Mouse (Mus musculus) neutrophil, adult 5-6 weeks (primary cell): ENCODE measurements around the gene Pde4b. TPM values are rescaled to one million over a fixed set of nuclear protein-coding genes. Genes with fewer than 3 reads are reported as not detected.

ENCODE experiments used
- ATAC-seq: fragments of 151-379, 151-347 bp; 2 replicates; pipeline ENCODE4 v1.8.0; 2017; ENCODE audit warnings: mild to moderate bottlenecking, moderate TSS enrichment; ENCODE audit not compliant: insufficient number of reproducible peaks, poor library complexity, low FRiP score, severe bottlenecking; ENCODE audit errors: extremely low read depth
- total RNA-seq: library from RNA; stranded (forward); fragments of 200-1000 nt; gene quantifications from 2 replicates; pipeline ENCODE4 v1.2.3, GENCODE M21; 2017

Pde4b gene
- total RNA-seq, 1 experiment from 2014 or later, result 238 TPM

- no peak for ATAC-seq
Observed at GRCm38 (mm10) chr4:102640942-102641341, 553.6 kb downstream of the Pde4b start.

- ATAC-seq, result no peak
Observed at GRCm38 (mm10) chr4:102644062-102644461, 556.7 kb downstream of the Pde4b start.

GRCm38 (mm10) chr4:102647056-102647455 is 559.7 kb downstream of the Pde4b start:
- peak; percentile 48; the same call in 1 of the 2 replicates for ATAC-seq

GRCm38 (mm10) chr4:102655331-102655730 is 568.0 kb downstream of the Pde4b start:
- no peak for ATAC-seq

- ATAC-seq, result peak; percentile 89
Observed at GRCm38 (mm10) chr4:102656494-102657036, 569.2 kb downstream of the Pde4b start.

Other genes starting within 250 kb of the Pde4b start
- not detected in 2 replicates for gene B020004J07Rik, start 243.5 kb upstream of the Pde4b start, total RNA-seq
- gene C130073F10Rik, start 193.8 kb upstream of the Pde4b start, total RNA-seq, result not detected in 2 replicates
- not detected in 2 replicates for gene Gm12800, start 178.4 kb upstream of the Pde4b start, total RNA-seq
- gene Gm12794, start 147.1 kb upstream of the Pde4b start, total RNA-seq, result not detected in 2 replicates
- gene Gm12790, start 106.5 kb upstream of the Pde4b start, total RNA-seq, result not detected in 2 replicates
- gene Gm12789, start 100.9 kb upstream of the Pde4b start, total RNA-seq, result not detected in 2 replicates